Mouse (Mus musculus): ENCODE data around the gene Dapl1. TPM values are rescaled to one million over a fixed set of nuclear protein-coding genes. Genes with fewer than 3 reads are reported as not detected.

Dapl1 gene
- polyA plus RNA-seq (2015; fragmentation: Nextera tagmentation; extraction: Ambion mirVana): 27.9 and 50.9 TPM in 2 replicates

DNA sequence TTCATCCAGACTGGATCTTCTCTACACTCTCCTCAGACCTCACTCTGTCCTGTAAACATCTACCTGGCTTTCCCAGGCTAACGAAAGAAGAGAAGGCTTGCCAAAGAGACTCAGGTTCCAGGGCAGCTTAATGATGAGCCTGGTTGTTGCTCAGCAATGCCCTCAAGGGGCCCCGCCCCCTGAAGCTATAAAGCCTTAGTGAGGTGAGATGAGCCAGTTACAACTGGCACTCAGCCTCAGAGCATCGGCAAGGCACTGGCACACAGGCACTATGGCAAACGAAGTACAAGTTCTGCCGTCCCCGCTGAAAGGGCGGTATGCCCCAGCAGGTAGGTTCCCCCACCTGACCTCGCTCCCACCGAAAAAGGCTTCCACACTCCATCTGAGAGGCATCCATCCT, at the start of gene Dapl1:
Gene Dapl1, plus strand, starts transcription at position 216 of the 400 bp plus-strand sequence.
- no peaks in the 10 kb centered on the region for H3K9me3 ChIP-seq
- no peak within 1 kb of the TSS for H3K4me2 ChIP-seq
- WGBS: 63% methylated on average over 9 of the region's 9 CpGs
- no peaks in the 10 kb centered on the region for H3K27me3 ChIP-seq (replicated peaks)
- no peaks in the 10 kb centered on the region for H3K4me1 ChIP-seq
- H3K9ac ChIP-seq: no peak within 1 kb of the TSS
- peak within 1 kb of the TSS; percentile 66 for H3K27ac ChIP-seq
- no peaks in the 10 kb centered on the region for H3K36me3 ChIP-seq
- ATAC-seq (ENCODE audit: insufficient read depth, low FRiP score, low read depth): no peak
- no peak within 1 kb of the TSS for H3K4me3 ChIP-seq (replicated peaks)

GRCm38 (mm10) chr2:59434820-59435219, 49.6 kb upstream of the Dapl1 start:
- Histone ChIP-seq H3K27ac (no peak overlapping the region), H3K4me1 (0 out of 2 replicates have a peak, but pooled peaks cover 4% of the 10 kb centered on the region), H3K27me3 (replicated peaks) (no peaks in the 10 kb centered on the region), H3K4me2 (no peak overlapping the region), H3K9ac (no peak overlapping the region), H3K9me3 (no peaks in the 10 kb centered on the region), H3K4me3 (replicated peaks) (no peak overlapping the region), H3K36me3 (no peaks in the 10 kb centered on the region)
- 91% methylated on average over 9 of the region's 9 CpGs for WGBS
- no peak for ATAC-seq (ENCODE audit: insufficient read depth, low FRiP score, low read depth)

DNA sequence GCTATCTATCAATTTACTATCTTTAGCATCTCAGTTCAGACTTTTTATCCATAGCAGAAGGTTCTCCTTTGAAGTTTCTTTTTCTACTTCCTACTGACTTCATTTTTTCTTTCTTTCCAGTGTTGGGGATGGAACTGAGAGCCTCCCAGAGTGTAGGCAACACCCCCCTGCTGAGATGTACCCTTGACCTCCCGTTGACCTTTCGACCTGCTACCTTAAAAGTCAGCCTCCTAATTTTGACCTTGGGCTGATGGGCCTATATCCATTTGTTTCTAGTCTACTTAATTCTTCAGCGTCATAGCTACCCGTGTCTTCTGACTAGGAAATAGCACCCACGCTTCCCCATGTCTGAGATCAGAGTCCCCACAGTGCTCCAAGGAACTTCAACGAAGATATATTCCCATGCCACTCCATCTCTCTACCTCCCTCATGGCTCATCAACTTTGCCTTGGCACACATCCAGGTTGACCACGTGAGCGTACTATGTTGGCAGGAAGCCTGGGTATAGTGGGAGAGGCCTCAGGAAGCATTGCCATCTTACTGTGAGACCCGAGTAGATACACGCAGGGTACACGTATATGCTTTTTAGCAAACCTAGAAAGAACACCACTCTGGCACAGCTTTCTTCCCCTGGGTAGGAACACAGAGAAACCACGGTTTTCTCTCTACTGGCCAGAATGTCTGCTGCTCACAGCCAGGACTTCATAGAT, 46.6 kb upstream of the Dapl1 start:
- no peak overlapping the region for H3K4me3 ChIP-seq (replicated peaks)

DNA sequence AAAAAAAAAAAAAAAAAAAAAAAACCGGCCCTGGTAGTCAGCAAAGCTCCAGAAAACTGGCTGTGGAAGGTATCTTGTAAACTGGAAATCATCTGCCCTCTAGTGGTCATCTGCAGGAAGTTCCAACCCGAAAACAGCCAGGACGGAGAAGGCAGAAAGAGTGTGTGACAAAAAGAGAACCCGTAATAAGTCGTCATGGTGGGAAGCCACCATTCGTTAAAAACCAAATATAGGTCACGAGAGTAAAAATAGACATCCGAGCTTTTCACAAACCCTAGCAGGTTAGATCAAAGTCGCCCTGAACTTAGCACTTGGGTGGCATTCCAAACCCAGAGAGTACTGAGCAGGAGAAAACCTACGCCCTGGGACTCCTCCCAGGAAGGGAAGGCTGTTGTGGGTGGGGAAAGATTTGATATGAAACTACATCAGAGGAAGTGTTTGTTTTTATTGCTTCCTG, 45.9 kb upstream of the Dapl1 start:
- 0 out of 2 replicates have a peak overlapping the region, but pooled peaks have one; percentile 20 for H3K4me3 ChIP-seq (replicated peaks)
- no peaks in the 10 kb centered on the region for H3K36me3 ChIP-seq
- H3K27ac ChIP-seq: peak overlapping the region; percentile 80
- H3K27me3 ChIP-seq (replicated peaks): no peaks in the 10 kb centered on the region
- WGBS: 15% methylated on average over 10 of the region's 10 CpGs
- ATAC-seq (ENCODE audit: insufficient read depth, low FRiP score, low read depth): 0 out of 2 replicates have a peak, but pooled peaks have one; percentile 58
- H3K9ac ChIP-seq: no peak overlapping the region
- H3K4me2 ChIP-seq: peak overlapping the region; percentile 40
- no peaks in the 10 kb centered on the region for H3K9me3 ChIP-seq
- H3K4me1 ChIP-seq: 0 out of 2 replicates have a peak, but pooled peaks cover 4% of the 10 kb centered on the region

More for the DNA sequence above, 46.6 kb upstream of the Dapl1 start:
- ATAC-seq (ENCODE audit: insufficient read depth, low FRiP score, low read depth): peak; percentile 76
- Histone ChIP-seq H3K9me3 (no peaks in the 10 kb centered on the region), H3K4me2 (peak overlapping the region; percentile 40; the same call in 1 of the 2 replicates), H3K27ac (peak overlapping the region; percentile 80), H3K27me3 (replicated peaks) (no peaks in the 10 kb centered on the region), H3K4me1 (0 out of 2 replicates have a peak, but pooled peaks cover 4% of the 10 kb centered on the region), H3K9ac (no peak overlapping the region), H3K36me3 (no peaks in the 10 kb centered on the region)
- WGBS: 54% methylated on average over 12 of the region's 12 CpGs

- no peak for ATAC-seq (ENCODE audit: insufficient read depth, low FRiP score, low read depth)
Measured at GRCm38 (mm10) chr2:59439824-59440223, 44.6 kb upstream of the Dapl1 start.

DNA sequence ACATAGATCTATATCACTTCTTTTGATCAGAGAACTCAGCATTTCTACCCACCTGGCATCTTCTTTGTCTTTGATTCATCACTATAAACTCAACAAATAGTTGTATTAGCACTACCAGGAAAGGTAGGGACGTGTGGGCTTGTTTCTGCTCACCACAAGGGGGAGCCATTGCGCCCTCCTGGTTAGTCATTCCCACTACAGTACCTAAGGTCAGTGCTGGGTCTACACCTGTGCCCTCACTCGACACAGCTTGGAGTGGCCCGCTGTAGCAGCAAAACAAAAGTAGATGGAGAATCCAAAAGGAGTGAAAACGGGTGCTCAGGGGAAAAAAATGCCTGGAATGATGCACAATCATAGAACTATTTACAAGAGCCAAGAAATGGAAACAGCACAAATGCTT, 44.0 kb upstream of the Dapl1 start:
- H3K4me2 ChIP-seq: no peak overlapping the region
- WGBS: 32% methylated on average over 5 of the region's 5 CpGs
- no peaks in the 10 kb centered on the region for H3K9me3 ChIP-seq
- no peaks in the 10 kb centered on the region for H3K27me3 ChIP-seq (replicated peaks)
- 0 out of 2 replicates have a peak, but pooled peaks cover 4% of the 10 kb centered on the region for H3K4me1 ChIP-seq
- no peaks in the 10 kb centered on the region for H3K36me3 ChIP-seq
- no peak overlapping the region for H3K9ac ChIP-seq
- ATAC-seq (ENCODE audit: insufficient read depth, low FRiP score, low read depth): no peak
- no peak overlapping the region for H3K4me3 ChIP-seq (replicated peaks)
- no peak overlapping the region for H3K27ac ChIP-seq

More at GRCm38 (mm10) chr2:59439824-59440223, 44.6 kb upstream of the Dapl1 start:
- Histone ChIP-seq H3K9me3 (no peaks in the 10 kb centered on the region), H3K27me3 (replicated peaks) (no peaks in the 10 kb centered on the region), H3K27ac (no peak overlapping the region), H3K4me2 (no peak overlapping the region), H3K4me1 (0 out of 2 replicates have a peak, but pooled peaks cover 4% of the 10 kb centered on the region), H3K36me3 (no peaks in the 10 kb centered on the region), H3K4me3 (replicated peaks) (no peak overlapping the region), H3K9ac (no peak overlapping the region)
- WGBS: 84% methylated on average over 9 of the region's 9 CpGs

GRCm38 (mm10) chr2:59441681-59442080, 42.8 kb upstream of the Dapl1 start:
- no peak for ATAC-seq (ENCODE audit: insufficient read depth, low FRiP score, low read depth)
- WGBS: 73% methylated on average over 5 of the region's 5 CpGs
- no peak overlapping the region for H3K27ac ChIP-seq

DNA sequence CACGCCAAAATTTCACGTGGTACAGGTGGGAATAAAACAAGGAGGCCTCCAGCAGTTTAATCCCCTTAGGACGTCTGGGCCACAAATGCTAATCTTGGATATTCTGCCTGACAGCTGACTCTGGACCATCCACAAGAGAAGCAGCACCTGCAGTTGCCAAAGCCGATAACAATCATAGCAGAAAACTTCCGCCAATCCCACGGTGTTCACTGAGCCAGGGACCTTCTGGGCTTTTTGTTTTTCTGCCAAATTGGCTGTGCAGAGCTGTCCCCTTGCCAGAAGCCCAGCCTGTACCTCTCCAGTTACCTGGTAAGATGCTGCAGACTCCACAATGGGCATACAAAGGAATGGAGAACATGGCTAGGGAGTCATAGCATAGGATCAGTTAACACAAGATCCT, 37.8 kb upstream of the Dapl1 start:
- no peak for ATAC-seq (ENCODE audit: insufficient read depth, low FRiP score, low read depth)
- Histone ChIP-seq H3K27me3 (replicated peaks) (no peaks in the 10 kb centered on the region), H3K36me3 (no peaks in the 10 kb centered on the region), H3K4me2 (no peak overlapping the region), H3K9me3 (no peaks in the 10 kb centered on the region), H3K4me3 (replicated peaks) (no peak overlapping the region), H3K27ac (no peak overlapping the region), H3K4me1 (no peaks in the 10 kb centered on the region), H3K9ac (no peak overlapping the region)
- 67% methylated on average over 6 of the region's 6 CpGs for WGBS

More at GRCm38 (mm10) chr2:59441681-59442080, 42.8 kb upstream of the Dapl1 start:
- no peak overlapping the region for H3K4me2 ChIP-seq
- H3K36me3 ChIP-seq: no peaks in the 10 kb centered on the region
- no peak overlapping the region for H3K9ac ChIP-seq
- H3K9me3 ChIP-seq: no peaks in the 10 kb centered on the region
- no peaks in the 10 kb centered on the region for H3K27me3 ChIP-seq (replicated peaks)
- 0 out of 2 replicates have a peak, but pooled peaks cover 4% of the 10 kb centered on the region for H3K4me1 ChIP-seq
- H3K4me3 ChIP-seq (replicated peaks): no peak overlapping the region

DNA sequence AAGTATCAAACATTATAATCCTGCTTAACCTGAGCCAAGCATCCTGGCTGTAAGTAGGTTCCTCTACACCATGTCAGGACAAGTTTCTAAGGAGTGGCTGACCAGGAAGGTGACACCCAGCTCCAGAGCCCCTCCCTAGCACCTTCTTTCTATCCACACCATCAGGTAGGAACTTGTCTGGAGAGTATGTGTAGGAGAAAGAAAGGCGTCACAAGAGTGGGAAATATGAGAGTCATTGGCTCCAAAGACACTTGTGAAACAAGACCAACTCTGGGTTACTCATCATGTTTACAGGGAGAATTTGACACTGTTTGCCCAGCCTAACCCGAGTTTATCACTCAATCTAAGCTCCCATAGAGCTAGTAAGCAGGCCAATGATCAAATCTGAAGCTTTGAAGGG, 36.7 kb upstream of the Dapl1 start:
- Histone ChIP-seq H3K27me3 (replicated peaks) (no peaks in the 10 kb centered on the region), H3K36me3 (no peaks in the 10 kb centered on the region), H3K4me3 (replicated peaks) (no peak overlapping the region), H3K4me1 (no peaks in the 10 kb centered on the region), H3K4me2 (no peak overlapping the region), H3K9me3 (no peaks in the 10 kb centered on the region), H3K27ac (peak overlapping the region; percentile 67; the same call in 1 of the 2 replicates), H3K9ac (no peak overlapping the region)
- ATAC-seq (ENCODE audit: insufficient read depth, low FRiP score, low read depth): peak; percentile 35; the same call in 1 of the 2 replicates
- 54% methylated on average over 2 of the region's 2 CpGs for WGBS

DNA sequence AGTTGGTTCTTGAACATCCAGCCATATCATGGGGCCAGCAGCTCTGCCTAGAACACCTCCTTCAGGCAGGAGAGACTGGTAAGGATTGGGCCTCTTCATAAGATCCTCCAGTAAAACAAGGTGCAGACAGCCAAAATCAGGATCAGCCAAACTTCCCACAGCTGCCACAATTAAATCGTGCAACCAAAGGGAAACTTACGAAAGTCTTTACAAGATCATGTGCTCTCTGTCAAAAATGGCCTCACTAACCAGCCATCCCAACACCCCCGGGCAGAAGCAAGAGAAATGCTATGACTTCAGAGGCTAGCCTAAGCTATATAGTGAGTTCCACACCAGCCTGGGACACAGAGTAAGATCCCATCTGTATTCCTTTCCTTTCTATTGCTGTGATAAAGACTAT, 35.9 kb upstream of the Dapl1 start:
- Histone ChIP-seq H3K27me3 (replicated peaks) (no peaks in the 10 kb centered on the region), H3K27ac (0 out of 2 replicates have a peak overlapping the region, but pooled peaks have one; percentile 40), H3K4me3 (replicated peaks) (no peak overlapping the region), H3K4me2 (no peak overlapping the region), H3K9ac (no peak overlapping the region), H3K36me3 (no peaks in the 10 kb centered on the region), H3K9me3 (no peaks in the 10 kb centered on the region), H3K4me1 (no peaks in the 10 kb centered on the region)
- 93% methylated on average over 3 of the region's 3 CpGs for WGBS
- ATAC-seq (ENCODE audit: insufficient read depth, low FRiP score, low read depth): no peak

- no peaks in the 10 kb centered on the region for H3K4me1 ChIP-seq
- H3K27me3 ChIP-seq (replicated peaks): no peaks in the 10 kb centered on the region
- H3K36me3 ChIP-seq: no peaks in the 10 kb centered on the region
- no peak overlapping the region for H3K27ac ChIP-seq
- ATAC-seq (ENCODE audit: insufficient read depth, low FRiP score, low read depth): no peak
- no peaks in the 10 kb centered on the region for H3K9me3 ChIP-seq
- 75% methylated on average over 4 of the region's 4 CpGs for WGBS
- no peak overlapping the region for H3K9ac ChIP-seq
- no peak overlapping the region for H3K4me3 ChIP-seq (replicated peaks)
- no peak overlapping the region for H3K4me2 ChIP-seq
Measured at GRCm38 (mm10) chr2:59448921-59449320, 35.5 kb upstream of the Dapl1 start.

- Histone ChIP-seq H3K9ac (no peak overlapping the region), H3K36me3 (no peaks in the 10 kb centered on the region), H3K27ac (no peak overlapping the region), H3K4me2 (no peak overlapping the region), H3K4me3 (replicated peaks) (no peak overlapping the region), H3K27me3 (replicated peaks) (no peaks in the 10 kb centered on the region), H3K9me3 (no peaks in the 10 kb centered on the region), H3K4me1 (no peaks in the 10 kb centered on the region)
- 57% methylated on average over 2 of the region's 2 CpGs for WGBS
- no peak for ATAC-seq (ENCODE audit: insufficient read depth, low FRiP score, low read depth)
Measured at GRCm38 (mm10) chr2:59451675-59452074, 32.8 kb upstream of the Dapl1 start.
